Mouse (Mus musculus) megakaryocyte, embryonic 14.5 days (primary cell): ENCODE results near the gene Slc25a17.

Source experiments
- FLI1 ChIP-seq: IDR thresholded peaks from 2 replicates; pipeline ENCODE4 v1.6.1; 2012; ENCODE audit warnings: low read length, inconsistent platforms, mixed read lengths
- GATA1 ChIP-seq: IDR thresholded peaks from 3 replicates; pipeline ENCODE4 v1.6.1; 2012; ENCODE audit warnings: mixed read lengths, low read length, inconsistent platforms, borderline replicate concordance

GRCm38 (mm10) chr15:81339158-81339557 is 21.5 kb downstream of the Slc25a17 start:
- TF ChIP-seq GATA1: no peak
- no peak for TF ChIP-seq FLI1
